Mouse (Mus musculus) intestine, embryonic 15.5 days (tissue): ENCODE results near the gene Ostc. TPM values are rescaled to one million over a fixed set of nuclear protein-coding genes. Genes with fewer than 3 reads are reported as not detected.

Source experiments
- ATAC-seq: fragments of 200-750 bp; cut with Nextera tagmentation; 2 replicates; pipeline ENCODE4 v1.8.0; 2017; ENCODE audit warnings: moderate TSS enrichment, moderate library complexity
- H3K27ac ChIP-seq: fragments of 300-500 bp; sonication (generic); 2 replicates; pipeline ENCODE4 v1.5.1; 2015; ENCODE audit warnings: mild to moderate bottlenecking, inconsistent platforms
- H3K27me3 ChIP-seq: fragments of 300-500 bp; sonication (generic); replicated peaks from 2 replicates; pipeline ENCODE4 v1.6.1; 2015; ENCODE audit warnings: inconsistent platforms
- H3K36me3 ChIP-seq: fragments of 300-500 bp; sonication (generic); 2 replicates; pipeline ENCODE4 v1.6.1; 2015; ENCODE audit warnings: inconsistent platforms
- H3K4me1 ChIP-seq: fragments of 300-500 bp; sonication (generic); replicated peaks from 2 replicates; pipeline ENCODE4 v1.6.1; 2015; ENCODE audit warnings: inconsistent platforms
- H3K4me2 ChIP-seq: fragments of 300-500 bp; sonication (generic); replicated peaks from 2 replicates; pipeline ENCODE4 v1.6.1; 2015; ENCODE audit warnings: mild to moderate bottlenecking, inconsistent platforms
- H3K4me3 ChIP-seq: fragments of 300-500 bp; sonication (generic); replicated peaks from 2 replicates; pipeline ENCODE4 v1.5.1; 2015; ENCODE audit warnings: inconsistent platforms
- H3K9ac ChIP-seq: fragments of 300-500 bp; sonication (generic); 2 replicates; pipeline ENCODE4 v1.6.1; 2015; ENCODE audit warnings: inconsistent platforms
- H3K9me3 ChIP-seq: fragments of 300-500 bp; sonication (generic); 2 replicates; pipeline ENCODE4 v1.6.1; 2016; ENCODE audit warnings: inconsistent platforms
- WGBS: fragments of 180-500 bp; shearing (Covaris S2); methylation state at CpG from one replicate; pipeline ENCODE4 v1.1.7; 2015; 5-methylcytosine and 5-hydroxymethylcytosine counted together
- polyA plus RNA-seq: library from polyadenylated mRNA; unstranded; fragments of >200 nt; fragmentation: Nextera tagmentation; extraction: Ambion mirVana; gene quantifications from 2 replicates; pipeline ENCODE4 v1.2.1, GENCODE M21; 2015

Ostc gene
- polyA plus RNA-seq, 1 experiment from 2014 or later, result 398 TPM

- Histone ChIP-seq H3K4me2 (no peak overlapping the region), H3K36me3 (peaks cover 13% of the 10 kb centered on the region)
- ATAC-seq, result 0 out of 2 replicates have a peak, but pooled peaks have one; percentile 9
Measured at GRCm38 (mm10) chr3:130694705-130695104, 14.5 kb downstream of the Ostc start.

GRCm38 (mm10) chr3:130694041-130694593 is 15.1 kb downstream of the Ostc start:
- Histone ChIP-seq H3K9me3 (no peaks in the 10 kb centered on the region), H3K9ac (no peak overlapping the region), H3K27me3 (no peaks in the 10 kb centered on the region), H3K27ac (no peak overlapping the region), H3K4me3 (no peak overlapping the region), H3K4me1 (peaks cover 13% of the 10 kb centered on the region), H3K36me3 (peaks cover 13% of the 10 kb centered on the region), H3K4me2 (no peak overlapping the region)
- no peak for ATAC-seq
- WGBS, result 54% methylated on average over 9 of the region's 9 CpGs

More at GRCm38 (mm10) chr3:130694705-130695104, 14.5 kb downstream of the Ostc start:
- Histone ChIP-seq H3K4me1 (peaks cover 11% of the 10 kb centered on the region), H3K9ac (no peak overlapping the region), H3K4me3 (no peak overlapping the region), H3K27ac (no peak overlapping the region), H3K27me3 (no peaks in the 10 kb centered on the region), H3K9me3 (no peaks in the 10 kb centered on the region)
- 91% methylated on average over 7 of the region's 7 CpGs for WGBS

- Histone ChIP-seq H3K9ac (peak overlapping the region; percentile 33), H3K4me3 (peak overlapping the region; percentile 32), H3K27ac (peak overlapping the region; percentile 74; the same call in 1 of the 2 replicates), H3K4me2 (peak overlapping the region; percentile 69), H3K4me1 (peaks cover 13% of the 10 kb centered on the region), H3K36me3 (peaks cover 8% of the 10 kb centered on the region; the same call in 1 of the 2 replicates), H3K27me3 (no peaks in the 10 kb centered on the region), H3K9me3 (no peaks in the 10 kb centered on the region)
- WGBS, result 28% methylated on average over 12 of the region's 12 CpGs
- peak; percentile 18; the same call in 1 of the 2 replicates for ATAC-seq
Measured at GRCm38 (mm10) chr3:130691596-130692170, 17.6 kb downstream of the Ostc start.

DNA sequence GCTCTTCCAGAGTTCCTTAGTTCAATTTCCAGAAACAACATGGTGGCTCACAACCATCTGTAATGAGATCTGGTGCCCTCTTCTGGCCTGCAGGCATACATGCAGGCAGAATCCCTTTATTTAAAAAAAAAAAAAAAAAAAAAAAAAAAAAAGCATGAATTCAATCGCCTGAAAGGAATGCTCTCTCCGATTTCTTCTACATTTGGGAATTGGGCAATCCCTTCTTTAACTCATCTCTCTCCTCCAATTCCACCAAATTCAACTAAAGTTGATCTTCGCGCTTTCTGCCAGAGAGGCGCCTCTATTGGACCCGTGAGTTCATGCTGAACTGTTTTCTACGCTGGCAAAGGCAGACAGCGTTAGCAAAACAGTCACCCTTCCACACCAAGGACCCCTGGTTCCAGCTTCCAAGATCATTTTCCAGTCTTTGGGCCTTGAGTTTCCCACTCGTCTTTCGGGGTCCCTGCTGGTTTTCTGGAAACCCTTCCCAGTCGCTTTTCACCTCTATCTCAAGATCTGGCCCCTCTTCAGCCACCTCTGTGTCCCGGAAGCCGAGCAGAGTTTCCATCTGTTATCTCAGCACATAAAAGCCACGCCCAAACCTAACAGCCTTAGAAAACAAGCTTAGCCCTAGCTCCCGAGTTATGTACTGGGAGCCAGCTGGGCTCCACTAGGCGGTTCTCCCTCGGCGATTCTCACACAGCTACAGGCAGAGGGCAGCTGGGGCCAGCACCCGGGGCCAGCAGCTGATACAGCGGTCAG is 18.2 kb downstream of the Ostc start:
- 7% methylated on average over 20 of the region's 20 CpGs for WGBS
- ATAC-seq, result peak; percentile 94

GRCm38 (mm10) chr3:130689630-130690029 is 19.6 kb downstream of the Ostc start:
- Histone ChIP-seq H3K27me3 (no peaks in the 10 kb centered on the region), H3K27ac (no peak overlapping the region), H3K4me1 (peaks cover 13% of the 10 kb centered on the region), H3K9me3 (no peaks in the 10 kb centered on the region), H3K4me3 (no peak overlapping the region), H3K4me2 (no peak overlapping the region), H3K36me3 (peaks cover under 1% of the 10 kb centered on the region; the same call in 1 of the 2 replicates), H3K9ac (no peak overlapping the region)
- peak; percentile 47; the same call in 1 of the 2 replicates for ATAC-seq
- WGBS, result 13% methylated on average over 12 of the region's 12 CpGs

More for the DNA sequence above, 18.2 kb downstream of the Ostc start:
- peak overlapping the region; percentile 32 for H3K4me3 ChIP-seq
- H3K36me3 ChIP-seq, result peaks cover 8% of the 10 kb centered on the region; the same call in 1 of the 2 replicates
- H3K4me1 ChIP-seq, result peaks cover 13% of the 10 kb centered on the region
- peak overlapping the region; percentile 74; the same call in 1 of the 2 replicates for H3K27ac ChIP-seq
- H3K4me2 ChIP-seq, result peak overlapping the region; percentile 69
- H3K27me3 ChIP-seq, result no peaks in the 10 kb centered on the region
- no peaks in the 10 kb centered on the region for H3K9me3 ChIP-seq
- H3K9ac ChIP-seq, result peak overlapping the region; percentile 33

- H3K4me3 ChIP-seq, result no peak overlapping the region
- no peak overlapping the region for H3K27ac ChIP-seq
- no peaks in the 10 kb centered on the region for H3K27me3 ChIP-seq
- H3K4me1 ChIP-seq, result peaks cover 13% of the 10 kb centered on the region
- WGBS, result 96% methylated on average over 1 of the region's 1 CpGs
- no peaks in the 10 kb centered on the region for H3K36me3 ChIP-seq
- H3K9me3 ChIP-seq, result no peaks in the 10 kb centered on the region
- H3K9ac ChIP-seq, result no peak overlapping the region
- no peak overlapping the region for H3K4me2 ChIP-seq
- ATAC-seq, result no peak
Measured at GRCm38 (mm10) chr3:130687051-130687450, 22.2 kb downstream of the Ostc start.

DNA sequence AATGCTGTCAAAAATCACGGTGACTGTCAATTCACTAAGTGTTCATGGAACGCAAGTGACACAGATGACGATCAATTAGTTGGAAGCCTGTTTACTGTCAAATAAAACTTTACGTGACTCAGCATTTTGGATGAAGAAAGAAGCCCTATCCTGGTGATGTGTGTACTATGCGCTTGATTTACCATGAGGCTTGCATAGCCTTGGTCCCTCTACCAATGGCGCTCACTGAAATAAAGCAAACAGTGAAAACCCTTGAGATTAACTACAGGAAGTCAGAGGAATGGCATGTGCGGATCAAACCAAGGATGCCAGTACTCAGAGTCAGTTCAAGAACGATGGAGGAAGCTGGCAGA is 24.3 kb downstream of the Ostc start:
- Histone ChIP-seq H3K27me3 (no peaks in the 10 kb centered on the region), H3K27ac (no peak overlapping the region), H3K9ac (no peak overlapping the region), H3K4me2 (no peak overlapping the region), H3K4me1 (0 out of 2 replicates have a peak, but pooled peaks cover 3% of the 10 kb centered on the region), H3K9me3 (no peaks in the 10 kb centered on the region), H3K4me3 (no peak overlapping the region), H3K36me3 (no peaks in the 10 kb centered on the region)
- no peak for ATAC-seq
- WGBS, result 81% methylated on average over 8 of the region's 8 CpGs

DNA sequence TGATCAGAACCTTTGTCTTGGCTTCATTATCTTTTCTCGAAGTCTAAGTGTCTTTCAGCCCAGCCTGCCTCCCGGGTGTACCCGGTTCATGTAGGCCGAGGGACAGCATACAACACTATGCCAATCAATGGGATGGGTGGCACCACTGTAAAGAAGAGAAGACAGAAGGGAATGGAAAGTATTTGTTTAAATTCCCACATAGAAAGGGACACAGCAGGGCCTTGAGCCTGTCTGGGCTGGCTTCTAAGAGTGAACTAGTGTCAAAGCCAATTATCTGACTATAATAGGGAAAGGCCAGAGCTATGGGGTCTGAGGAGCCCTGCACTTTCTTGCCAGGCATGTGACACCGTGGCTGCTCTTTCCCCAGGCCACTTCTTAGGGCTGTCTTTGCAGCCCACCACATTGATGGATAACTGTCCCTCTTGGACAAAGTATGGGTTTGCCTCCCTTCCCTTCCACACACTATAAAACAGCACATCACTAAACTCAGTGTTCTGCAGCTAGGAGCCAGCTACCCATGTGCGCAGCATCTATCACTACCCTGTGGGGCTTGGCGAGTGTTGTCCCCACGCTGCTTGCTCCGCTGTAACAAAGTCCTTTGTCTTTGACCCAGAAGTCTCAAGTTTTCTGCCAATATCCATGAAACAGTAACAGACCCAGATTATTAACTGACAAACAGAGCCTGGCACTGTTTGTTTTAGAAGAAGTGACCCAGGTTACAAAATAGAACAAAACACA is 24.8 kb downstream of the Ostc start:
- H3K9me3 ChIP-seq, result no peaks in the 10 kb centered on the region
- no peak overlapping the region for H3K4me3 ChIP-seq
- H3K27me3 ChIP-seq, result no peaks in the 10 kb centered on the region
- no peaks in the 10 kb centered on the region for H3K4me1 ChIP-seq
- WGBS, result 83% methylated on average over 9 of the region's 9 CpGs
- no peak overlapping the region for H3K9ac ChIP-seq
- H3K4me2 ChIP-seq, result no peak overlapping the region
- no peak overlapping the region for H3K27ac ChIP-seq
- H3K36me3 ChIP-seq, result no peaks in the 10 kb centered on the region
- no peak for ATAC-seq

- WGBS, result 82% methylated on average over 8 of the region's 8 CpGs
- no peak for ATAC-seq
- no peaks in the 10 kb centered on the region for H3K27me3 ChIP-seq
Measured at GRCm38 (mm10) chr3:130683836-130684235, 25.4 kb downstream of the Ostc start.

DNA sequence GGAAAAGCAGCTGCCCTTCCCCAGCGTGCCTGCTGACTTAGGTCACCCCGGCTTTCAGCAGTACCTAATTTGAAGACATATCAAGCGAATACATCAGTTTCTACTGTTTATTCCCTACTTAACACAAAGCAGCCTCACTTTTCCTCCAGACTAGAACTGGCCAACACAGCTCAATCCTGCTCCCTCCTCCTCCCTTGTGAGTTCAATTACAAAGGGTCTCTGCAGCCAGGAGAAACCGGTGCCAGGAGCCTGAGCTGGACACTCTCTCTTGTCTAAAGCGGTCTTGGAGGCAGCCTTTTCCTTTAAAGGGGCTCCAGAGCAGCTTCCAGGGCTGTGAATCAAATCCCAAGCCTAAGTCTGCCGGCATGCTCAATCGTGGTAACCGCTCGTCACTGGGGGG is 27.1 kb downstream of the Ostc start:
- no peak overlapping the region for H3K4me3 ChIP-seq
- ATAC-seq, result no peak

More at GRCm38 (mm10) chr3:130683836-130684235, 25.4 kb downstream of the Ostc start:
- H3K27ac ChIP-seq, result no peak overlapping the region
- H3K36me3 ChIP-seq, result no peaks in the 10 kb centered on the region
- H3K9me3 ChIP-seq, result no peaks in the 10 kb centered on the region
- no peak overlapping the region for H3K4me2 ChIP-seq
- no peak overlapping the region for H3K4me3 ChIP-seq
- H3K9ac ChIP-seq, result no peak overlapping the region
- no peaks in the 10 kb centered on the region for H3K4me1 ChIP-seq

GRCm38 (mm10) chr3:130681226-130681625 is 28.0 kb downstream of the Ostc start:
- WGBS, result 75% methylated on average over 2 of the region's 2 CpGs
- H3K4me2 ChIP-seq, result no peak overlapping the region
- no peak overlapping the region for H3K27ac ChIP-seq
- H3K9ac ChIP-seq, result no peak overlapping the region
- H3K4me3 ChIP-seq, result no peak overlapping the region
- no peaks in the 10 kb centered on the region for H3K36me3 ChIP-seq
- no peaks in the 10 kb centered on the region for H3K9me3 ChIP-seq
- ATAC-seq, result no peak
- no peaks in the 10 kb centered on the region for H3K4me1 ChIP-seq
- H3K27me3 ChIP-seq, result no peaks in the 10 kb centered on the region

More for the DNA sequence above, 27.1 kb downstream of the Ostc start:
- Histone ChIP-seq H3K4me2 (no peak overlapping the region), H3K36me3 (no peaks in the 10 kb centered on the region), H3K4me1 (no peaks in the 10 kb centered on the region), H3K27ac (no peak overlapping the region), H3K9me3 (no peaks in the 10 kb centered on the region), H3K9ac (no peak overlapping the region), H3K27me3 (no peaks in the 10 kb centered on the region)
- WGBS, result 79% methylated on average over 9 of the region's 9 CpGs
